Mouse (Mus musculus) stomach, embryonic 14.5 days (tissue): ENCODE results near the gene Rad54l2. TPM values are rescaled to one million over a fixed set of nuclear protein-coding genes. Genes with fewer than 3 reads are reported as not detected.
A peak's percentile ranks its signal among the peaks of the same experiment; 100 is the strongest.

ENCODE experiments used
- ATAC-seq: fragments of 200-750 bp; cut with Nextera tagmentation; 2 replicates; pipeline ENCODE4 v1.8.0; 2017; ENCODE audit warnings: low read depth, moderate TSS enrichment; ENCODE audit not compliant: insufficient number of reproducible peaks, insufficient read depth, low FRiP score
- H3K27ac ChIP-seq: fragments of 300-500 bp; sonication (generic); 2 replicates; pipeline ENCODE4 v1.5.1; 2014; ENCODE audit warnings: mild to moderate bottlenecking, low read length, moderate library complexity, mixed read lengths
- H3K27me3 ChIP-seq: fragments of 300-500 bp; sonication (generic); 2 replicates; pipeline ENCODE4 v1.6.1; 2014; ENCODE audit warnings: low read length, control low read depth, mixed read lengths; ENCODE audit not compliant: control insufficient read depth, insufficient read depth
- H3K36me3 ChIP-seq: fragments of 300-500 bp; sonication (generic); 2 replicates; pipeline ENCODE4 v1.6.1; 2014; ENCODE audit warnings: mild to moderate bottlenecking, control low read depth, low read length, moderate library complexity, mixed read lengths; ENCODE audit not compliant: control insufficient read depth, insufficient read depth
- H3K4me1 ChIP-seq: fragments of 300-500 bp; sonication (generic); 2 replicates; pipeline ENCODE4 v1.6.1; 2014; ENCODE audit warnings: low read length, control low read depth, mixed read lengths; ENCODE audit not compliant: control insufficient read depth, insufficient read depth
- H3K4me2 ChIP-seq: fragments of 300-500 bp; sonication (generic); replicated peaks from 2 replicates; pipeline ENCODE4 v1.6.1; 2014; ENCODE audit warnings: low read depth, low read length, control low read depth
- H3K4me3 ChIP-seq: fragments of 300-500 bp; sonication (generic); 2 replicates; pipeline ENCODE4 v1.5.1; 2014; ENCODE audit warnings: low read depth, low read length, control low read depth
- H3K9ac ChIP-seq: fragments of 300-500 bp; sonication (generic); replicated peaks from 2 replicates; pipeline ENCODE4 v1.6.1; 2014; ENCODE audit warnings: low read depth, mild to moderate bottlenecking, control low read depth, low read length, moderate library complexity, mixed read lengths
- H3K9me3 ChIP-seq: fragments of 300-500 bp; sonication (generic); 2 replicates; pipeline ENCODE4 v1.6.1; 2016; ENCODE audit warnings: low read depth, low read length, control low read depth; ENCODE audit not compliant: control insufficient read depth
- WGBS: fragments of 180-500 bp; shearing (Covaris S2); extraction: QIAGEN DNeasy Blood & Tissue Kit; methylation state at CpG from one replicate; pipeline ENCODE4 v1.1.7; 2014; 5-methylcytosine and 5-hydroxymethylcytosine counted together
- polyA plus RNA-seq: library from polyadenylated mRNA; unstranded; fragments of >200 nt; fragmentation: Nextera tagmentation; extraction: Ambion mirVana; gene quantifications from 2 replicates; pipeline ENCODE4 v1.2.1, GENCODE M21; 2014

Rad54l2 gene
- polyA plus RNA-seq, 1 experiment from 2014 or later = 6.6 TPM

DNA sequence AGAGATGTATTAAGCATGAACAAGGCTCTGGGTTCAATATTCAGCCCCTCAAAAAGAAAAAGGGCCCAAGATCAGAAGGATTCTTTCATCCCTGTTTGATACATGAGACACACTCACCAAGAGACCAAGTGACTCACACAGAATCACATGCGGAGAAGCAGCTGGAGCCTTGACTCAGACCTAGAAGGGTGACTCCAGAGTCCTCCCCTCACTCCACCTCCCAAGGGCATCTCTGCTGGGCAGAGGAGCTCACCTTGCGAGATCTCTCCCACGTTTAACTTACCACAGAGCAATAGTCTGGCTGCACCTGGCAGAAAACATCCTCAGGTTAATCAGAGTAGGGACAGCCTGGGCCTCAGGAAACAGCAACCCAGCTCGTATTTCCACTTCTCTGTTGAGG lies 110.8 kb downstream of the Rad54l2 start:
- no peak for ATAC-seq
- H3K27ac ChIP-seq = no peak overlapping the region
- H3K9me3 ChIP-seq = no peaks in the 10 kb centered on the region
- H3K9ac ChIP-seq = no peak overlapping the region
- no peak overlapping the region for H3K4me3 ChIP-seq
- no peak overlapping the region for H3K4me2 ChIP-seq
- H3K27me3 ChIP-seq = no peaks in the 10 kb centered on the region
- peaks cover 24% of the 10 kb centered on the region; the same call in 1 of the 2 replicates for H3K36me3 ChIP-seq
- 68% methylated on average over 4 of the region's 4 CpGs for WGBS
- no peaks in the 10 kb centered on the region for H3K4me1 ChIP-seq

- ATAC-seq = no peak
- no peaks in the 10 kb centered on the region for H3K9me3 ChIP-seq
- no peaks in the 10 kb centered on the region for H3K27me3 ChIP-seq
- no peak overlapping the region for H3K27ac ChIP-seq
- H3K4me3 ChIP-seq = no peak overlapping the region
- no peak overlapping the region for H3K4me2 ChIP-seq
- H3K36me3 ChIP-seq = peaks cover 29% of the 10 kb centered on the region; the same call in 1 of the 2 replicates
- H3K9ac ChIP-seq = no peak overlapping the region
- no peaks in the 10 kb centered on the region for H3K4me1 ChIP-seq
- WGBS = 88% methylated on average over 5 of the region's 5 CpGs
Measured at GRCm38 (mm10) chr9:106677702-106678101, 111.3 kb downstream of the Rad54l2 start.

GRCm38 (mm10) chr9:106676571-106676970 lies 112.4 kb downstream of the Rad54l2 start:
- Histone ChIP-seq H3K4me1 (no peaks in the 10 kb centered on the region), H3K4me2 (no peak overlapping the region), H3K27me3 (no peaks in the 10 kb centered on the region), H3K27ac (no peak overlapping the region), H3K9ac (no peak overlapping the region), H3K36me3 (peaks cover 32% of the 10 kb centered on the region; the same call in 1 of the 2 replicates), H3K9me3 (no peaks in the 10 kb centered on the region), H3K4me3 (no peak overlapping the region)
- no peak for ATAC-seq
- 69% methylated on average over 4 of the region's 4 CpGs for WGBS

DNA sequence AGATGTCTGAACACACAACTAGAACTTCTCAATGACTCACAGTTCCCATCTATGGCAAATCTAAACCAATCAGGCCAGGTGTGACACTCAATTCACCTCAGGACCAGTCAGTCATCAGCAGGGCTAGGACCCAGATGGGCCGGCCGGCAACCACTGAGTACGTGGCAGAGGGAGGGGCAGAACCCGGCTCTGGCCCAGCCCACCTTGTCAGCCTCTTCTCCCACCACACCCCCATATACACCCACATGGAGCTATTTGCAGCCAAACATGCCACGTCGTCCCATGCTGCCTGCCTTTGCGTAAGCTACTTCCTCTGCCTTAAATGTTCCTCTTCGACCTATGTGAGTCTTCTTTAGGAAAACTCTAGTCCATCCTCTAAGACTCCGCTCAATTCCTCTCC lies 113.0 kb downstream of the Rad54l2 start:
- H3K27me3 ChIP-seq = no peaks in the 10 kb centered on the region
- ATAC-seq = no peak; the same call in 1 of the 2 replicates
- H3K4me3 ChIP-seq = no peak overlapping the region
- WGBS = 72% methylated on average over 9 of the region's 9 CpGs
- H3K9ac ChIP-seq = no peak overlapping the region
- no peaks in the 10 kb centered on the region for H3K4me1 ChIP-seq
- no peak overlapping the region for H3K4me2 ChIP-seq
- no peak overlapping the region for H3K27ac ChIP-seq
- H3K9me3 ChIP-seq = no peaks in the 10 kb centered on the region
- H3K36me3 ChIP-seq = peaks cover 36% of the 10 kb centered on the region; the same call in 1 of the 2 replicates

DNA sequence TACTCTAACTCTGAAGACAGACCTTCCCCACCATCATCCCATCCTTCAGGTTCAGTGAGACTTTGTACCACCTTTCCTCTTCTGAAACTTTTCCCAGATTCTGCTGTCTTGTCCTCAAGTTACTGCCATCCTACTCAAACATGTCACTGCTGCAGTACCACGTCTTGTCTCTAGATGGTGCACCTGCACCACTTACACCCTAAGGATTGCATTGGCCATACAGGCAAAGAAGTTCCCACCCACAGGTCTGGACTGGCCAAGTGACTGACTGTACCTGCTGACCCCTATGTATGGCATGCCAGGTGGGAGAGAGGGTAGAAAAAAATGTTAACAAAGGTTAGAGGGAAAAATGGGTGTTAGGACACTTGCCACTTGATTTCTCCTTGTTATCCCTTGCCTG lies 113.5 kb downstream of the Rad54l2 start:
- Histone ChIP-seq H3K27ac (no peak overlapping the region), H3K9ac (no peak overlapping the region), H3K4me2 (no peak overlapping the region), H3K9me3 (no peaks in the 10 kb centered on the region), H3K36me3 (peaks cover 32% of the 10 kb centered on the region; the same call in 1 of the 2 replicates), H3K4me3 (no peak overlapping the region), H3K27me3 (no peaks in the 10 kb centered on the region), H3K4me1 (no peaks in the 10 kb centered on the region)
- 2% methylated on average over 1 of the region's 1 CpGs for WGBS
- ATAC-seq = peak; percentile 83

- Histone ChIP-seq H3K27ac (no peak overlapping the region), H3K27me3 (no peaks in the 10 kb centered on the region), H3K9ac (no peak overlapping the region), H3K4me2 (no peak overlapping the region), H3K4me1 (no peaks in the 10 kb centered on the region), H3K9me3 (no peaks in the 10 kb centered on the region), H3K4me3 (no peak overlapping the region), H3K36me3 (peaks cover 29% of the 10 kb centered on the region; the same call in 1 of the 2 replicates)
- 88% methylated on average over 2 of the region's 2 CpGs for WGBS
- no peak for ATAC-seq
Measured at GRCm38 (mm10) chr9:106673860-106674259, 115.1 kb downstream of the Rad54l2 start.

GRCm38 (mm10) chr9:106664856-106665255 lies 124.1 kb downstream of the Rad54l2 start:
- Histone ChIP-seq H3K9ac (no peak overlapping the region), H3K4me1 (no peaks in the 10 kb centered on the region), H3K9me3 (no peaks in the 10 kb centered on the region), H3K36me3 (peaks cover 29% of the 10 kb centered on the region; the same call in 1 of the 2 replicates), H3K4me2 (no peak overlapping the region), H3K27ac (no peak overlapping the region), H3K27me3 (no peaks in the 10 kb centered on the region), H3K4me3 (no peak overlapping the region)
- WGBS = 90% methylated on average over 6 of the region's 6 CpGs
- no peak for ATAC-seq

GRCm38 (mm10) chr9:106664433-106664832 lies 124.6 kb downstream of the Rad54l2 start:
- no peaks in the 10 kb centered on the region for H3K27me3 ChIP-seq
- H3K9ac ChIP-seq = no peak overlapping the region
- peaks cover 29% of the 10 kb centered on the region; the same call in 1 of the 2 replicates for H3K36me3 ChIP-seq
- no peaks in the 10 kb centered on the region for H3K9me3 ChIP-seq
- H3K4me3 ChIP-seq = no peak overlapping the region
- WGBS = 88% methylated on average over 4 of the region's 4 CpGs
- no peaks in the 10 kb centered on the region for H3K4me1 ChIP-seq
- ATAC-seq = no peak
- no peak overlapping the region for H3K4me2 ChIP-seq
- H3K27ac ChIP-seq = no peak overlapping the region

DNA sequence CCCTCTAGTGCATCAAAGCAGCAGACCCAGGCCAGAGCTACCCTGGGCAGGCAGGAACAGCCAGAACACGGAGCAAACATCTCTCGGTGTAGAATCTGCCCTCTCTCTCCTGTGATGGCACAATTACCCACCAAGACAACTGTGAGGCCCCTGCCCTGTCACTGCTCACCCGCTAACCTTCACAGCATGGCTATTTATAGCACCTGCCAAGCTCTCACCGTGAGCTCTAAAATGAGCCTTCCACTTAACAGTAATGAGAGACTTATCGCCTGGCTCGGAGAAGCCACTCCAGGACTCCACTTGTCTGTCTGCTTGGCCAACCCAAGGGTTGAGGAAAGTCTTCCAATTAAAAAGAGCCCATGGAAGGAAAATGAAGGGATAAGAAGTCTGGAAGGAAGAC lies 125.8 kb downstream of the Rad54l2 start:
- Histone ChIP-seq H3K4me1 (no peaks in the 10 kb centered on the region), H3K9me3 (no peaks in the 10 kb centered on the region), H3K9ac (no peak overlapping the region), H3K4me3 (no peak overlapping the region), H3K27ac (no peak overlapping the region), H3K36me3 (peaks cover 29% of the 10 kb centered on the region; the same call in 1 of the 2 replicates), H3K4me2 (no peak overlapping the region), H3K27me3 (no peaks in the 10 kb centered on the region)
- 78% methylated on average over 6 of the region's 6 CpGs for WGBS
- ATAC-seq = no peak
